Mouse (Mus musculus) right cerebral cortex, adult 2 months (tissue): ENCODE data around the gene Rsph3a.
"Not testable (repeated sequence)": the region's sequence is repeated elsewhere in the genome, so short reads cannot be mapped to it uniquely, and the experiment has no call there.

Source experiments
- DNase-seq, 2 experiments: peaks; one replicate each; pipeline ENCODE4 v3.0.0; 2021 to 2022; ENCODE audit warnings: low spot score in 2 of 2

Rsph3a gene

DNA sequence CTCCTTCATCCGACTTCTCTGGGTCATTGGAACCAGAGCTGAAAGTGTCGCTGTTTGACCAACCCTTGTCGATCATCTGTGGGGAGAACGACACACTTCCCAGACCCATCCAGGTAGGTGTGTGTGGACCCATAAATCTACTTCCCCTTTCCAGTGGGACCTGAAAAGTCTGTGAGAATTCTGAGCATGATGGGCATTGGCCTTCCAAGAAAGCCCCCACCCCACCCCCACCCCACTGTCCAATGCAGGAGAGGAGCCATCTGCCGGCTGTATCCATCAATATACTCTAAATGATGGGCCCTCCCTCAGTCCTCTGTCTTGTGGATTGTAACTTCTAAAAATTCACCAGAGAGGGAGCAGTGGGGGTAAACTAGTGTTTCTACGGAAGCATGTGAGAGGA, 16.8 kb upstream of the Rsph3a start:
- no peak for DNase-seq

DNA sequence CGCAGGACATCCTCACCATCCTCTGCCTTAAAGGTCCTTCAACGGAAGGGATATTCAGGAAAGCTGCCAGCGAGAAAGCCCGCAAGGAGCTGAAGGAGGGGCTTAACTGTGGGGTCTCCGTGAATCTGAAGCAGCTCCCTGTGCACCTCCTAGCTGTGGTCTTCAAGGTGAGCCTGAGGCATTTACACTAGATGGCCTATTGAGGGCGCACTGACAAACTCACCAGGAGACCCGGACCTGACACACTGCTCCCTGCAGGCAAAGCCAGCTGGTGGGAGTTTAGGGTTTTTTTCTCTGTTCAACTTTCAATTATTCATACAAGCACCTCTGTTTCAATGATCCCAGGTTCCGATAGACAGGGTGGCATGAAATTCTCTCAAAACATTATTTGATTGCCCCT, 16.1 kb upstream of the Rsph3a start:
- no peak for DNase-seq

DNA sequence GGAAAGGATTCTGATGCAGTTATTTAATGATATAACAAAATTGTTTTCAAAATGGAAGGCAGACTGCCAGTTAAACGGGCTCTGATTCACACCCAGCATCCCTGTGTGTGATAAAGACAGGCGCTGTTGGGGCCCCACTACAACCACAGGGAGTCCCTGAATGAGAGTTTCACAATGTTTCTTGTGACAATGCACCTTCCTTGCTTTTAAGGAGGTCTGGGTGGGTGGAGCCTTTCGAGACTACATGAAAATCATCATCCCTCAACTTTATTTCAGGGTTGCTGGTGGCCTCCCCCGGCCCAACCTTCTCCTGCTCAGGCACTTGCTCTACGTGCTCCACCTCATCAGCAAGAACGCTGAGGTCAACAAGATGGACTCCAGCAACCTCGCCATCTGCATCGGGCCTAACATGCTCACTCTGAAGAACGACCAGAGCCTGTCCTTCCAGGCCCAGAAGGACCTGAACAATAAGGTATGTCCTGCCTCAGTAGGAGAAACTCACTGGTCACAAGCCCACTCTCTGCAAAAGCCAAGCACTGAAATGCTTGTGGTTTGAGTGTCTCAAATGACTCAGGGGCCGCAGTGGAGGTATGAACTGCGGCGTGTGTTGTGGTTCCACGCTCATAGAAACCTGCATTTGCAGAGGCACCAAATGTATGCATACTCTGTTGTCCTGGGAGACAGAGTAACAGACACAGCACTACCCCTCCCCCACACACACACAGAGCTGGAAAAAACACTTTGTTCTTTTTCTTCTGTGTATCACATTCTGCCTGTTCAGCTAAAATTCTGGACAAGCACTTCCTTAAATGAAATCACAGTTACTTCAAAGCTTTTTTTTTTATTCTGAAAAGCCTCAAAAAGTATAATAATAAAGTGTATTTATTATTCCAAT, 14.1 kb upstream of the Rsph3a start:
- DNase-seq: no peak

DNA sequence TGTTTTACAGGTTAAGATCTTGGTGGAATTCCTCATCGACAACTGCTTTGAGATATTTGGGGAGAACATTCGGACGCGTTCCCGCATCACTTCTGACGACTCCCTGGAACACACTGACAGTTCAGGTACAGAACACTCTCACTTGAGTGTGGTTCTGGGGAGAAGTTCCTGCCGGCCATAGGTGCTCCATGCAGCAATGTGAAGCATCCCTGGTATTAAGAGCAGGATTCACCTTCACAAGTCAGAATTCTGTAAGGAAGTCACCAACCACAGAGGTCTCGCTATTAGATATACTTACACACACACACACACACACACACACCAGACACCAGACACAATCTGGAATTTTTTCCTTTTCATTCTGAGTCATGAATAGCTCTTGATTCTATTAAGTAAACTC, 13.3 kb upstream of the Rsph3a start:
- not testable (repeated sequence) for DNase-seq

DNA sequence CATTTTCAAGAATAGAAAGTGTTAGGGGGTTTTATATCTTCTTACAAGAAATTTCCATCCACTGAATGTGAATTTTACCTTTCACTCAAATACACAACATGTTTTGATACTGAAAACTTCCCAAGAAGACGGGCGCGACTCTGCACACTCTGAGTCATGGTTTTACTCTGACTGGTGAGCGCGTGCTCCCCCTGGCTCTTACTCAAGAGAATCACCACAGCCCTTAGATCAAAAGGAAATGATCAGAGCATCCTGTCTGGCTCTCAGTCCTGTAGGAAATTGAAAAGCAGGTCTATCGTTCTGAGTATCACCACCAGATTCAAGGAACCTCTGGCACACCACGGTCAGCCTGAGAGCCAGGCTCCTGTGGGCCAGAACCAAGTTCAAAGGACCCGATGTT, 5.8 kb upstream of the Rsph3a start:
- DNase-seq: peak; percentile 59 to 61

DNA sequence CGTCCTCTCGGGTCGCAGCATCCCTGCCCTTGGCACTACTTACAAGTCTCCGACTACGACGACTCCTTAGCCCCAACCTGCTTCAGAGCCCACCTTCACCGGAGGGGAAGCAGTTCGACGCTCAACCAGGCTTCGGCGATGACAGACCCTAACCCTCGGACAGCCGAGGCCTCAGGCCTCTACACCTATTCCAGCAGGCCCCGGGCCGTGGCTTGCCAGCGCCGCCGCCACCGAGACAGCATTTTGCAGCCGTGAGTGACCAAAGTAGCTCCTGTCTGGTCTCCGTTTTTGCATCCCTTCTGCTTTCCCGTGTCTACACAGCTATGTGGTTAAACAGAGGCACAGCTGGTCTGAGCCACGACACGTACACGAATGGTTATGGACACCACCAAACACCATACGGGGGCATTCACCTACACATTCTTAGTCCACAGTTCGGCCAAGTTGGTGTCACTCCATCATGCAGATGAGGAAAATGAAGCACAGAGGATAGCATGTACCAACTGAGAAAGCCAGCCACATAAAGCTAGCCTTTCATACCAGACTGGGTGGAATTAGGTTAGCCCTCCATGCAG, 726 bp downstream of the Rsph3a start:
- not testable (repeated sequence) for DNase-seq

DNA sequence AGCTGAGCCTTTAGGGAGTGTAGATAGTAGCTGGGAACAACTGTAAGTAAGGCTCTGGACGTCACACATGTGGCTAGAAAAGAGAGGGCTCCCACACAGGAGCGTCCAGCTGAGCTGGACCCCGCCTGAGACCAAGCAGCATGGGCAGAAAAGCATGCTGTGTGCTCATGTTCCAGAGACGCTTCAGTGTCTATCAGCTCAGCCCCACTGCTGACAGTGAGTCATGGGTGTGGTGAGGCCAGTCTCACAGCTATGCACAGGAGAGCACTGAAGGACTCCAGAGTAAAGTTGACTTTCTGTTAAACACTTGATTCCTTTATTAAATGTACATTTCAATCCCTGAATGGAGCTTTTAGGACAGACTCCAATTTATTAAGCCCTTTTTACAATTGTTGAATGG, 5.9 kb downstream of the Rsph3a start:
- not testable (repeated sequence) for DNase-seq

DNA sequence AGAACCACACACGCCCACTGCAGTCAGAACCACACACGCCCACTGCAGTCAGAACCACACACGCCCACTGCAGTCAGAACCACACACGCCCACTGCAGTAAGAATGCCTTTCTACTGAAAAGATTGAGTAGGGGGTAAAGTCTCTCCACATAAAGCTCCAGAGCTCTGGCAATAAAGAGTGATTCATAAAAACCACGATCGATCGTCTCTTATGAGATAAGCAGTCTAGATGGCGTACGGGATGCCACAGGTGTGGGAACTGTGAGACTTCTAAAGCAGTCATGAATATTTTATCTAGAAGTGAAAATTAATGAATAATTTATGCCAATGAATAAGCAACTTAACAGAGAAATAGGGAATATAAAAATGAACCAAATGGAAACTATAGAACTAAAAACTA, 11.8 kb downstream of the Rsph3a start:
- DNase-seq: not testable (repeated sequence)

DNA sequence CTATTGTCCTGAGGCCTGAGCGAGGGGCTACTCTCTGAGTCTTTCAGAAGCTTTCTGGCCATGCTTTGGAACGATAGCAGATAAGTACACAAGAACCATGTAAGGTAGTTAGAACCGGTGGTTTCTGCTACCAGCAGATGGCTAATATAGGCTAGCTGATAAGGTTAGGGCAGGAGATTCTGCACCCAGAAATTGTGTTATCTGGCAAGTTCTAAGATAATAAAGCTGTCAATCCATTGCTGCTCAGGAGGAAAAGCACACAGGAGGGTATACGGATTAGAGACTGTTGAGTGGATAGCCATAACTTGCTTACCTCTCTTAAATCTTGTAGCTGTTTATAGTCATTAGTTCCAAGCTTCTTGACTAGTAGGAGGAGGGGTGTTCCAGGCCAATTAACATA, 17.9 kb downstream of the Rsph3a start:
- DNase-seq: not testable (repeated sequence)

DNA sequence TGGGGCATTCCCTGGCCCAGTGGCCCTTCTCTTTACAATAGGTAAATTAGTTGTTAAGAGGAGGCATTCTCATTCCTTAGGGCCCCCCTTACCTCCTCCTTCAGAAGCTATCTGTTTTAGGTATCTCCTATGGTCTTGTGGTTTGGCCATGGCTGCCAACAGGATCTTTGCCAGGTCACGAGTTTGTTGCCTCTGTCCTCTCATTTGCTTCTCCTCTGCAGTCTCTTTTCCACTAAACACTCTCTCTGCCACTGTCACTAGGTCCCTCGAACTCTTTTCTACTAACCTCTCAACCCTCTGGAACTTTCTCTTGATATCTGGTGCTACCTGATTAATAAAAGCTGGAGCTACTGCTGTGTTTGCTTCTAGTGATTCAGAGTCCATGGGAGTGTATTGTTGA, 19.0 kb downstream of the Rsph3a start:
- DNase-seq: not testable (repeated sequence)

DNA sequence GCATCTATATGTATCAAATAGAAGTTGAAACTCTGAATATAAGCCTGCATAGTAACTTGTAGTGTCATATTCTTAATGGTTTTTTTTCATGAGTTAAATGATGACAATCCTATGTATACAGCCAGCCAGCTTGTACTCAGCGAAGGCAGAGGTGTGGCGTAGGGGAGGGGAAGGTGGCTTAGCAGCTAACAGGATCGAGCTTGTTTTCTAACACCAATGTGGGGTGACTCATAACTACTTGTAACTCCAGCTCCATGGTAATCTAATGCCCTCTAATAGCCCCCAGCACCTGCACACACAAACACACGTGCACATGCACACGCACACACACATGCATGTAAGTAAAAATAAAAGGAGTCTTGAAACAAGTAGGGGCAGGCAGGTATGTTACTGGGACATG, 23.1 kb downstream of the Rsph3a start:
- DNase-seq: not testable (repeated sequence)

DNA sequence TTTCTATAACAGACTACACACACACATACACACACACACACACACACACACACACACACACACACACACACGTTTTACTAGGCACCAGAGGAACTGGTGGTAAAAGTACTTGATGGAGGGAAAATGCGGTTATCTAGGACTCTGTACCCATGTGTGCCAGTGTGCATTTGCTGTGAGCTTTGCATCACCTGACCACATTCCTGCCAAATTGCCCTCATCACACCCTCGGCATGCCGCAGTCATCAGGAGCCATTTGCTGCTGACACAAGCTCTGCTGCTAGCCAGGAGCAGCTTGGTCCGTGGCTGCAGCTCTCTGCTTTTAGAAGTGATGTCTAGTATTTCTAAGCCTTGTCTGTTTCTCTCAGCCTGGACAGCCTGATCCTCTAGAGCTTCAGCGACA, 24.4 kb downstream of the Rsph3a start:
- DNase-seq: not testable (repeated sequence)

DNA sequence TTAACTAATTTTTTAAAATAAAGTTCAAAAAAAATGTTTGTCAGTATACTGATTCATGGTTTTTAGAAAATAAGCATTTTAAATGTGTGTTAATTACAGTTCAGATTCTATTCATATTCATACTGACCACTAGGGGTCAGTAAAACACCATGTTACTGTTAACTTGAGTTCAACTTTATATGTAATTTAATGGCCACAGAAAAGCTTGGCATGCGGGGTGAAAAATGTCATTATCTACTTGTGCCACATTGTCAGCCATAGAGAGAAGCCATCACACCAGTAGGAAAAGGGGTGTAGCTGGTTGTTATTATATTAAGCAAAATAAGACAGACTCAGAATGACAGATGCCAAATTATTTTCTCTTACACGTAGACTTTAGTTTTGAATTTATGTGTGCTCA, 38.1 kb downstream of the Rsph3a start:
- not testable (repeated sequence) for DNase-seq

DNA sequence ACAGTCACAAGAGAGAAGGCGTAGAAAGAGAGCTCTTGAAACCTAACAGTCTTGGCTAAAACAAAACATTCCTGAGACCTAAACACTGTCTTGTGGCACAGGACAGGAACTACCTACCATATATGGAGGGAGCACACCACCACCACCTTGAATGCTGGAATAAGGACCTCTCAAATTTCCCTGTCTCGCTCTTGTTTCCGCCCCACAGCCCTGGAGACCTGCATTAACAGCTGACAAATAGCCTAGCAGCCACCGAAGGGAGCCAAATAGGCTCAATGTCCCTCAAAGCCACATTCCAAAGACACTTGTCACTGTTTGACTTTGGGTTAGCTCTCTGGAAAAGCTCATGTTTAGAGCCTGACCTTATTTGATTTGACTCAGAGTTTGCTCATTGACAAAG, 40.2 kb downstream of the Rsph3a start:
- not testable (repeated sequence) for DNase-seq

DNA sequence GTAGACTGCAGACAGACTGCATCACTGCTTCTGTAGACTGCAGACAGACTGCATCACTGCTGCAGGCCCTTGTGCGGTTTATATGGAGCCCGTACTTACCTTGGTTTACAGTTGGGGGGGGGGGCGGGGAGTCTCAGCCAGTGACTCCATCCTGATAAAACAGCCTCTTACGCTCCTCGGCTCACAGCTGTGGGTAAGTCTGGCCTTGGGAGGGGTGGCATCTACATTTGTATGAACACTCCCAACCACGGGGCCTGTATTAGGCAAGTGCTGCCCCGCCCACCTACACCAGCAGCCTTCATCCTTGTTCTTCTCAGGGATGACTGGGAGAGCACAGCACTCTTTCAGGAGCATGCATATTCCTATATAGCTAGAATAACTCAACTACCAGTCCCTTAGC, 41.6 kb downstream of the Rsph3a start:
- not testable (repeated sequence) for DNase-seq

DNA sequence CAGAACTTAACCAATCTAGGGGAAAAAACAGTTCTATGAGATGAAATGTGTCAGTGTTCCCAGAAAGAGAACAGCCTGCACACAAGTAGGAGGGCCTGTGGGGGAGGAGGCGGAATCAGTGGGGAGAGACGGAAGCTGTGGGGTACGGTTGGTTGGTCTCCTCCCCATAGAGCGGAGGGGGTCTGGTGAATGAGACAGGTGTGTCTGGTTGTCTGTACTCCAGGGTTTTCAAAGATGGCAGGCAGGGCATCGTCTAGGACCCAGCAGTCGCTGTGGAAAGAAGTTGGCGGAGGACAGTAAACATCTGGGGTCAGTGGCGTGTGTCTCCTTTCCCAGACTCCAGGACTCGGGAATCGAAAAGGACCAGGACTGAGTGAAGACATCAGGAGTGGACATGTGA, 57.8 kb downstream of the Rsph3a start:
- DNase-seq: not testable (repeated sequence)

DNA sequence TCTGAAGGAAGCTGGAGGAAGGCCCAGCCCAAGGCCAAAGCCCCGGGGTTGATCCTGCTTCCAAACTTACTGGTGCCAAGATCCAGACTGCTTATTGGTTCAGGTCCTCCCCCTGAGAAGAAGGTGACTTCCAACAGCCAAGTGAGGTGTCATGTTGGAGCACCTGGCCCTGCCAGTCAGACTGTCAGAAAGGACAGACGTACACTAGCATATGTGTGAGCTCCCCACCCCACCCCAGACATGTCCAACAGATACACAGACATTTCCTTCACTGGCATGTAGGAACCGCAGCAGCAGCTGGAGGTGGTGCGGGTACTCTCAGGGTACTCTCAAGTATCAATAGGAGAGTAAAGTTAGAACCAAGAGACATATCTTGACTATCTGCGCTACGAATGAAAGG, 61.4 kb downstream of the Rsph3a start:
- DNase-seq: not testable (repeated sequence)

DNA sequence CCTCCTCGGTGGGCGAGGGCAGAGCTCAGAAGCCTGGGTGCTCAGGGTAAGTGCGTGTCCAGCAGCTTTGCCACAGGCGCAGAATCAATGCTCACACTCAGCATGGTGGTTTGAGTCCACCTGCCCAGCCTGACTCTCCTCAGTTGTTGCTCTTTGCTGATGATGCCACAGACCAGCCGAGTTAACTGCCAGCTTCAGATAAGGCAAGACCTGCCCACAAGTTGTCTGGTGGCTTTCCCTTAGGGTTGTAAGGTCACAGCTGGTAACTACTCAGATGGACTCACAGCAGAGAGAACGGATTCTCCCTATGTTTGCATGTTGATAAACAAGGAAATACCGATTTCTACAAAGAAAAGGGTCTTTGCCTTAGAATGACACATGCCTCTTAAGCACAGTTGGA, 64.2 kb downstream of the Rsph3a start:
- DNase-seq: not testable (repeated sequence)

DNA sequence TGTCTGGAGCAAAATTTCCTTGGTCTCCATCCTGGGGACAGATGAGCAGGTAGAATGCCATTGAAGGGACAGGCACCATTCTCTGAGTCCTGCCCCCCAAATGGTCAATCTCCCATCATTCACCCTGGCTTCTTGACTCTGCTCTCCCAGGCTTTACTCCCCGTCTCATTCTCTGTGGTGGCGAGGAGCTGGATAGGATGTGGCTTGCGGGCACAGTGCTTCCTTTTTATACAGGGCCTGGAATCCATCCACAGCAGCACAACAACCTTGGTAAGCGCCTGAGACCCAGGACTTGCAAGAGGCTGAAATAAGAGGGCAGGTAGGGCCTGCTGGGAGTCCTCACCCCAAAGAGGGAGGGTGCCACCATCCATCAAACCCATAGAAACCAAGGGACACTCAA, 68.6 kb downstream of the Rsph3a start:
- DNase-seq: not testable (repeated sequence)

DNA sequence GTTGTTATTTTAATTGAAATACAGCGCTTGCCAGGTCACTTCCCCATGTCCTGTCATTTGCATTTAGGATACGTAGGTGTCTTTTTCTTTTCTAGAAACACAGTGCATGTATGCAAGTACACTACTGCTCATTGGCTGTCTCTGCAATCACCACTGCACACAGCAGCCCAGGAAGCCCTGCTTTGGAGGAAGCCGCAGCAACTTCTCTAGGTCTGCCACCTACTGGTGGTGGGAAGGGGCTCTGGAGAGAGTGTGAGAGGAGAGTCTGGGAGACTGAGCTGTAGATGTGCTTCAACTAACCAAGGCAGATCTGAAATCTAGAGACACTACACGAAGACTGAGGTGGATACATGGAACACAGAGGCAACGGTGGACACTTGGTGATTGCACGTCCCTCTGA, 77.3 kb downstream of the Rsph3a start:
- not testable (repeated sequence) for DNase-seq

DNA sequence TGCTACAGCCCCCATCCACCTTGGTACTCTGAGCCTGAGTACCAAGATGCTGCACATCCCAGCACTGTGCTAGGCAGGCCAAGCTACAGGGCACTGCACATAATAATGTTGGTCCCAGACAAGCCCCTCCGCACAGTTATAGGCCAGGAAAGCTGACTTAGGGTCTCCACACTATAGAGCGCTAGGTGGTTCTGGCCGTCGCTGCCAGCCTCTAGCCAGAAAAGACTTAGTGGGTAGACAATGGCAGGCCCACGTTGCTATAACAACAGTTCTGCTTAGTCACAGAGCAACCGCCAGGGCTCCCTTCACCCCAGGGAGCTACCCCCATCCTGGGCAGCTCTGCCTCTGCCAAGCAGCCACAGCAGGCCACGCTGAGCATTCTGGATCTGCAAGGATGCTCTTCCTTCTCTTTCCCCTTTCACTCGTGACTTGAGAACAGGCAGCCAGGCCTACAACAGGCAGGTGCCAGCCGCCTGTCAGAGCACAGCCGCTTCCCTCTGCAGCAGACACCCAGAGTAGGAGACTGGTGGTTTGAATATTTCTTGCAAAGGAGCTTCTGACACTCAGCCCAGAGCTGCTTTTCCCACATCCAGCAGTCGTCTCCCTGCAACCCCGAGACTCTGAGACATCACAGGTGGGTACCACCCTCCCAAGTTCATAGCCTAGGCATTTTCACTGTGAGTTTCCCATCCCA, 82.2 kb downstream of the Rsph3a start:
- DNase-seq: not testable (repeated sequence)
